Mouse (Mus musculus) adipocyte (in vitro differentiated cells): ENCODE results near the gene Gm9913.

Experiments
- DNase-seq: peaks from one replicate; pipeline ENCODE4 v3.0.0-alpha.2; 2016; ENCODE audit warnings: low spot score

The Gm9913 gene

DNA sequence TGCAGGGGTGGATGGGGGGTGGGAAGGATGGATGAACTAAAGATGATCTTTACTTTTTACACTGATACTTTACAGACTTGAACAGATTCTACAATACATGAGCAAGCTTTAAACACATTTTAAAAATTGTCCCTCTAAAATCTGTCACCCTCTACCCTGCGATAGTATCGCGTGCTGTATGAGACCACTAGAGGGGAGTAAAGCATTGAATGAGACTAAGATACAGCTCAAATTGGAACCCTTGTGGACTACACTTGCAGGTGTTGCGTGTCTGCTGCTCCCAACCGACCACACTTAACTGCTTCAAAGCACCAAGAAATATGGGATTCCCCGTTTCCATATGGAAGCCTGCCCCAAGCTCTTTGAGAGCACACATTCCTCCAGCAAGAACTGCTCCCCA is 50.9 kb downstream of the Gm9913 start:
- DNase-seq, result no peak
